Mouse (Mus musculus): ENCODE measurements around the gene Olfr293. TPM values are rescaled to one million over a fixed set of nuclear protein-coding genes. Genes with fewer than 3 reads are reported as not detected.

Olfr293 gene
- not detected in 2 replicates for polyA plus RNA-seq (2012)

GRCm38 (mm10) chr7:86648761-86649160 is at the start of gene Olfr293:
Gene Olfr293 (plus strand): TSS chr7:86649061.

GRCm38 (mm10) chr7:86616543-86616942 is 32.3 kb upstream of the Olfr293 start, which contains the start of gene Olfr294:
Gene Olfr294 (minus strand): TSS chr7:86616643.

GRCm38 (mm10) chr7:86688030-86688429 is 39.2 kb downstream of the Olfr293 start, which contains the start of gene Olfr292:
Gene Olfr292 (plus strand): TSS chr7:86688330.

Other genes with a start within 250 kb of the Olfr293 start
- not detected in 2 replicates for gene Olfr301, start 245.2 kb upstream of the Olfr293 start, polyA plus RNA-seq (2012)
- not detected in 2 replicates for gene Olfr299, start 189.1 kb upstream of the Olfr293 start, polyA plus RNA-seq (2012)
- gene Olfr298, start 156.6 kb upstream of the Olfr293 start, polyA plus RNA-seq (2012), result not detected in 2 replicates
- gene Olfr297, start 129.1 kb upstream of the Olfr293 start, polyA plus RNA-seq (2012), result not detected in 2 replicates
- gene Olfr295, start 65.2 kb upstream of the Olfr293 start, polyA plus RNA-seq (2012), result 0.01 TPM in 1 of 2 replicates, not detected in the other
- not detected in 2 replicates for gene Olfr294, start 32.4 kb upstream of the Olfr293 start, polyA plus RNA-seq (2012)
- not detected in 2 replicates for gene Olfr292, start 39.3 kb downstream of the Olfr293 start, polyA plus RNA-seq (2012)
- not detected in 2 replicates for gene Folh1, start 126.9 kb downstream of the Olfr293 start, polyA plus RNA-seq (2012)
- not detected in 2 replicates for gene Vmn2r77, start 146.0 kb downstream of the Olfr293 start, polyA plus RNA-seq (2012)

Measured in megakaryocyte-erythroid progenitor cell, adult 5 weeks (primary cell).